Mouse (Mus musculus) right cerebral cortex, adult 18-20 months (tissue): ENCODE measurements at regions not wholly inside any gene's neighbourhood (a gene's known extent, or its start where the extent isn't known, plus 50 kb on each side); places are given as distances from the start of the nearest gene placed in this dataset.

Source experiments
- DNase-seq: peaks from one replicate; pipeline ENCODE4 v3.0.0; 2022; ENCODE audit warnings: mixed read lengths

GRCm38 (mm10) chr15:68626976-68627375, 2126.3 kb upstream of the Lrrc6 start:
- DNase-seq = no peak

GRCm38 (mm10) chr15:68624831-68625230, 2124.1 kb upstream of the Lrrc6 start:
- DNase-seq = no peak

GRCm38 (mm10) chr15:68620417-68621214, 2119.9 kb upstream of the Lrrc6 start:
- DNase-seq = no peak

GRCm38 (mm10) chr15:68606110-68606791, 2105.5 kb upstream of the Lrrc6 start:
- DNase-seq = peak; percentile 34

GRCm38 (mm10) chr15:68605478-68605877, 2104.8 kb upstream of the Lrrc6 start:
- no peak for DNase-seq

- DNase-seq = no peak
Observed at GRCm38 (mm10) chr15:68582177-68582576, 2081.5 kb upstream of the Lrrc6 start.

GRCm38 (mm10) chr15:68579486-68579885, 2078.8 kb upstream of the Lrrc6 start:
- DNase-seq = peak; percentile 75

GRCm38 (mm10) chr15:68560654-68561053, 2059.9 kb upstream of the Lrrc6 start:
- peak; percentile 62 for DNase-seq

- DNase-seq = no peak
Observed at GRCm38 (mm10) chr15:68556133-68556532, 2055.4 kb upstream of the Lrrc6 start.

- no peak for DNase-seq
Observed at GRCm38 (mm10) chr15:68536055-68536325, 2035.3 kb upstream of the Lrrc6 start.

GRCm38 (mm10) chr15:68535297-68536054, 2034.8 kb upstream of the Lrrc6 start:
- DNase-seq = peak; percentile 49

GRCm38 (mm10) chr15:68520759-68521158, 2020.0 kb upstream of the Lrrc6 start:
- peak; percentile 24 for DNase-seq

GRCm38 (mm10) chr15:68512431-68512830, 2011.7 kb upstream of the Lrrc6 start:
- no peak for DNase-seq

- no peak for DNase-seq
Observed at GRCm38 (mm10) chr15:68508190-68508589, 2007.5 kb upstream of the Lrrc6 start.

GRCm38 (mm10) chr15:68506093-68506492, 2005.4 kb upstream of the Lrrc6 start:
- no peak for DNase-seq

- peak; percentile 55 for DNase-seq
Observed at GRCm38 (mm10) chr15:68496438-68496837, 1995.7 kb upstream of the Lrrc6 start.

- DNase-seq = peak; percentile 36
Observed at GRCm38 (mm10) chr15:68484789-68485188, 1984.1 kb upstream of the Lrrc6 start.

- no peak for DNase-seq
Observed at GRCm38 (mm10) chr15:68477745-68478144, 1977.0 kb upstream of the Lrrc6 start.

GRCm38 (mm10) chr15:68471928-68472327, 1971.2 kb upstream of the Lrrc6 start:
- peak; percentile 24 for DNase-seq

GRCm38 (mm10) chr15:68462851-68463250, 1962.1 kb upstream of the Lrrc6 start:
- DNase-seq = no peak

GRCm38 (mm10) chr15:68457239-68457638, 1956.5 kb upstream of the Lrrc6 start:
- DNase-seq = peak; percentile 43

- DNase-seq = no peak
Observed at GRCm38 (mm10) chr15:68451971-68452370, 1951.3 kb upstream of the Lrrc6 start.

GRCm38 (mm10) chr15:68445341-68445740, 1944.6 kb upstream of the Lrrc6 start:
- DNase-seq = peak; percentile 86

- DNase-seq = peak; percentile 62
Observed at GRCm38 (mm10) chr15:68440636-68441035, 1939.9 kb upstream of the Lrrc6 start.
